Mouse (Mus musculus) embryonic facial prominence, embryonic 14.5 days (tissue): ENCODE measurements around the gene Gm4787. TPM values are rescaled to one million over a fixed set of nuclear protein-coding genes. Genes with fewer than 3 reads are reported as not detected.
"Not testable (repeated sequence)": the region's sequence is repeated elsewhere in the genome, so short reads cannot be mapped to it uniquely, and the experiment has no call there.

ENCODE experiments used
- ATAC-seq: fragments of 200-750 bp; cut with Nextera tagmentation; 2 replicates; pipeline ENCODE4 v1.8.0; 2017; ENCODE audit warnings: low read depth, moderate number of reproducible peaks, moderate TSS enrichment
- DNase-seq: peaks from one replicate; pipeline ENCODE4 v3.0.0-alpha.2; 2015; ENCODE audit warnings: low spot score
- H3K27ac ChIP-seq: fragments of 300-500 bp; sonication (generic); replicated peaks from 2 replicates; pipeline ENCODE4 v1.5.1; 2014; ENCODE audit warnings: low read depth, mild to moderate bottlenecking, low read length, moderate library complexity
- H3K27me3 ChIP-seq: fragments of 300-500 bp; sonication (generic); replicated peaks from 2 replicates; pipeline ENCODE4 v1.6.1; 2014; ENCODE audit warnings: low read length; ENCODE audit not compliant: control insufficient read depth, insufficient read depth
- H3K36me3 ChIP-seq: fragments of 300-500 bp; sonication (generic); 2 replicates; pipeline ENCODE4 v1.6.1; 2014; ENCODE audit warnings: low read length, mixed read lengths; ENCODE audit not compliant: control insufficient read depth, insufficient read depth
- H3K4me1 ChIP-seq: fragments of 300-500 bp; sonication (generic); 2 replicates; pipeline ENCODE4 v1.6.1; 2014; ENCODE audit warnings: antibody characterized with exemption, low read length; ENCODE audit not compliant: control insufficient read depth, insufficient read depth
- H3K4me2 ChIP-seq: fragments of 300-500 bp; sonication (generic); 2 replicates; pipeline ENCODE4 v1.6.1; 2014; ENCODE audit warnings: low read depth, mild to moderate bottlenecking, low read length, moderate library complexity, mixed read lengths
- H3K4me3 ChIP-seq: fragments of 300-500 bp; sonication (generic); 2 replicates; pipeline ENCODE4 v1.5.1; 2014; ENCODE audit warnings: low read depth, mild to moderate bottlenecking, low read length
- H3K9ac ChIP-seq: fragments of 300-500 bp; sonication (generic); 2 replicates; pipeline ENCODE4 v1.6.1; 2014; ENCODE audit warnings: low read depth, mild to moderate bottlenecking, low read length, moderate library complexity, mixed read lengths
- H3K9me3 ChIP-seq: fragments of 300-500 bp; sonication (generic); 2 replicates; pipeline ENCODE4 v1.6.1; 2016; ENCODE audit warnings: low read length; ENCODE audit not compliant: control insufficient read depth
- WGBS: fragments of 180-500 bp; shearing (Covaris S2); extraction: QIAGEN DNeasy Blood & Tissue Kit; methylation state at CpG from one replicate; pipeline ENCODE4 v1.1.7; 2014; 5-methylcytosine and 5-hydroxymethylcytosine counted together
- polyA plus RNA-seq: library from polyadenylated mRNA; unstranded; fragments of >200 nt; fragmentation: Nextera tagmentation; extraction: Ambion mirVana; gene quantifications from 2 replicates; pipeline ENCODE4 v1.2.1, GENCODE M21; 2014

Gm4787 gene
- polyA plus RNA-seq: 0.25 and 0.35 TPM in 2 replicates

GRCm38 (mm10) chr12:81379364-81379763, at the start of gene Gm4787:
TSS of gene Gm4787 (minus strand) at chr12:81379464.
- H3K27me3 ChIP-seq, ATAC-seq, H3K4me1 ChIP-seq, H3K27ac ChIP-seq, H3K9ac ChIP-seq, H3K9me3 ChIP-seq, H3K36me3 ChIP-seq, DNase-seq, H3K4me3 ChIP-seq, H3K4me2 ChIP-seq: not testable (repeated sequence)
- 83% methylated on average over 1 of the region's 1 CpGs for WGBS

- no peak within 1 kb of the TSS for H3K27ac ChIP-seq
- no peaks in the 10 kb centered on the region for H3K4me1 ChIP-seq
- ATAC-seq (no peak), DNase-seq (no peak)
- no peaks in the 10 kb centered on the region for H3K27me3 ChIP-seq
- H3K4me3 ChIP-seq: no peak within 1 kb of the TSS
- WGBS: 86% methylated on average over 1 of the region's 1 CpGs
- peaks cover 18% of the 10 kb centered on the region for H3K9me3 ChIP-seq
- H3K4me2 ChIP-seq: no peak within 1 kb of the TSS
- H3K9ac ChIP-seq: no peak within 1 kb of the TSS
- H3K36me3 ChIP-seq: 0 out of 2 replicates have a peak, but pooled peaks cover 4% of the 10 kb centered on the region
Measured at GRCm38 (mm10) chr12:81421846-81422245, 42.6 kb upstream of the Gm4787 start, which contains the start of gene Adam4. TSS of gene Adam4 (minus strand) at chr12:81421946.

GRCm38 (mm10) chr12:81413211-81413610, 33.9 kb upstream of the Gm4787 start:
- Histone ChIP-seq H3K4me2 (no peak overlapping the region), H3K27me3 (no peaks in the 10 kb centered on the region), H3K36me3 (no peaks in the 10 kb centered on the region), H3K9me3 (no peaks in the 10 kb centered on the region), H3K4me1 (no peaks in the 10 kb centered on the region), H3K4me3 (no peak overlapping the region), H3K27ac (no peak overlapping the region), H3K9ac (no peak overlapping the region)
- 75% methylated on average over 3 of the region's 3 CpGs for WGBS
- DNase-seq (no peak), ATAC-seq (no peak)

- H3K4me2 ChIP-seq: no peak overlapping the region
- no peak overlapping the region for H3K27ac ChIP-seq
- H3K9ac ChIP-seq: no peak overlapping the region
- 87% methylated on average over 3 of the region's 3 CpGs for WGBS
- H3K4me1 ChIP-seq: no peaks in the 10 kb centered on the region
- ATAC-seq (no peak), DNase-seq (no peak)
- H3K9me3 ChIP-seq: no peaks in the 10 kb centered on the region
- H3K36me3 ChIP-seq: no peaks in the 10 kb centered on the region
- no peaks in the 10 kb centered on the region for H3K27me3 ChIP-seq
- no peak overlapping the region for H3K4me3 ChIP-seq
Measured at GRCm38 (mm10) chr12:81408966-81409365, 29.7 kb upstream of the Gm4787 start.

- peak; percentile 70 for DNase-seq
- ATAC-seq: no peak
- H3K27me3 ChIP-seq: no peaks in the 10 kb centered on the region
- H3K4me1 ChIP-seq: no peaks in the 10 kb centered on the region
- H3K9me3 ChIP-seq: no peaks in the 10 kb centered on the region
- H3K36me3 ChIP-seq: no peaks in the 10 kb centered on the region
- no peak overlapping the region for H3K4me3 ChIP-seq
- no peak overlapping the region for H3K9ac ChIP-seq
- 13% methylated on average over 1 of the region's 1 CpGs for WGBS
- no peak overlapping the region for H3K27ac ChIP-seq
- H3K4me2 ChIP-seq: no peak overlapping the region
Measured at GRCm38 (mm10) chr12:81402187-81402586, 22.9 kb upstream of the Gm4787 start.

GRCm38 (mm10) chr12:81333841-81334240, 45.4 kb downstream of the Gm4787 start:
- no peaks in the 10 kb centered on the region for H3K36me3 ChIP-seq
- peak overlapping the region; percentile 99 for H3K4me2 ChIP-seq
- H3K4me3 ChIP-seq: peak overlapping the region; percentile 65; the same call in 1 of the 2 replicates
- DNase-seq: peak; percentile 43
- peak; percentile 19; the same call in 1 of the 2 replicates for ATAC-seq
- no peaks in the 10 kb centered on the region for H3K4me1 ChIP-seq
- no peak overlapping the region for H3K27ac ChIP-seq
- peaks cover 19% of the 10 kb centered on the region for H3K27me3 ChIP-seq
- H3K9me3 ChIP-seq: no peaks in the 10 kb centered on the region
- WGBS: 59% methylated on average over 5 of the region's 5 CpGs
- H3K9ac ChIP-seq: no peak overlapping the region

GRCm38 (mm10) chr12:81332875-81333421, 46.3 kb downstream of the Gm4787 start, which contains the start of gene Slc8a3:
TSS of gene Slc8a3 (minus strand) at chr12:81333180.
- 0% methylated on average over 15 of the region's 47 CpGs for WGBS
- H3K9me3 ChIP-seq: no peaks in the 10 kb centered on the region

GRCm38 (mm10) chr12:81331937-81332874, 47.1 kb downstream of the Gm4787 start:
- 1% methylated on average over 41 of the region's 54 CpGs for WGBS
- H3K4me1 ChIP-seq: no peaks in the 10 kb centered on the region

More at GRCm38 (mm10) chr12:81332875-81333421, 46.3 kb downstream of the Gm4787 start, which contains the start of gene Slc8a3:
- peaks cover 19% of the 10 kb centered on the region for H3K27me3 ChIP-seq
- H3K36me3 ChIP-seq: no peaks in the 10 kb centered on the region
- peak within 1 kb of the TSS; percentile 77 for H3K9ac ChIP-seq
- ATAC-seq (peak; percentile 63), DNase-seq (peak; percentile 62)
- H3K4me2 ChIP-seq: peak within 1 kb of the TSS; percentile 99
- no peaks in the 10 kb centered on the region for H3K4me1 ChIP-seq
- H3K27ac ChIP-seq: peak within 1 kb of the TSS; percentile 75
- H3K4me3 ChIP-seq: peak within 1 kb of the TSS; percentile 65

More at GRCm38 (mm10) chr12:81331937-81332874, 47.1 kb downstream of the Gm4787 start:
- peak overlapping the region; percentile 99 for H3K4me2 ChIP-seq
- no peaks in the 10 kb centered on the region for H3K36me3 ChIP-seq
- peak; percentile 66 for ATAC-seq
- peak overlapping the region; percentile 65 for H3K4me3 ChIP-seq
- DNase-seq: peak; percentile 71
- H3K27ac ChIP-seq: peak overlapping the region; percentile 75
- peak overlapping the region; percentile 77 for H3K9ac ChIP-seq
- H3K27me3 ChIP-seq: peaks cover 19% of the 10 kb centered on the region
- no peaks in the 10 kb centered on the region for H3K9me3 ChIP-seq
